Mouse (Mus musculus) G1E-ER4 (cell line): ENCODE measurements around the gene Mrpl49. TPM values are rescaled to one million over a fixed set of nuclear protein-coding genes. Genes with fewer than 3 reads are reported as not detected.

Source experiments
- GATA1 ChIP-seq: IDR thresholded peaks from one replicate; pipeline ENCODE4 v1.8.0; 2012; ENCODE audit warnings: low read length, inconsistent platforms
- polyA plus RNA-seq: library from polyadenylated mRNA; stranded (reverse); fragments of >175 nt; gene quantifications from 2 replicates; pipeline ENCODE4 v1.2.3, GENCODE M21; 2012

Mrpl49 gene
- polyA plus RNA-seq, 1 experiment = 52.6 TPM

DNA sequence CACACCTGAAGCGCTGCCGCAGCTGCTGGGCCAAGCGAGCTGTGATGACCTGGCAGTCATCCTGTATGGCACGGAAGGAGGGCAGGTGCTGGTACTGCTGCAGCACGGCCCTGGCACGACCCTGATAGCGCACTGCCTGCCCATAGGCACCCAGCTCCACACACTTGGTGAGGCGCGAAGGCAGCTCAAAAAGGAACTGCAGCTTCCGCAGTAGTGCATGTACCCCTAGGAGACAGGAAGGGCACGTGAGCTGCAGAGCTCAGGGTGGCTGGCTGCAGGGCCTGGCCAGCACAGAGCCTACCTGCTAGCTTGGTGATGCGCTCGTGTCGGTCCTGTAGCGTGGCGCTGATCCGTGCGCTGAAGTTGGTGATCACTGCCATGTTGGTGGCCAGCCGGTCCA, 13.7 kb upstream of the Mrpl49 start:
- TF ChIP-seq GATA1 = no peak

DNA sequence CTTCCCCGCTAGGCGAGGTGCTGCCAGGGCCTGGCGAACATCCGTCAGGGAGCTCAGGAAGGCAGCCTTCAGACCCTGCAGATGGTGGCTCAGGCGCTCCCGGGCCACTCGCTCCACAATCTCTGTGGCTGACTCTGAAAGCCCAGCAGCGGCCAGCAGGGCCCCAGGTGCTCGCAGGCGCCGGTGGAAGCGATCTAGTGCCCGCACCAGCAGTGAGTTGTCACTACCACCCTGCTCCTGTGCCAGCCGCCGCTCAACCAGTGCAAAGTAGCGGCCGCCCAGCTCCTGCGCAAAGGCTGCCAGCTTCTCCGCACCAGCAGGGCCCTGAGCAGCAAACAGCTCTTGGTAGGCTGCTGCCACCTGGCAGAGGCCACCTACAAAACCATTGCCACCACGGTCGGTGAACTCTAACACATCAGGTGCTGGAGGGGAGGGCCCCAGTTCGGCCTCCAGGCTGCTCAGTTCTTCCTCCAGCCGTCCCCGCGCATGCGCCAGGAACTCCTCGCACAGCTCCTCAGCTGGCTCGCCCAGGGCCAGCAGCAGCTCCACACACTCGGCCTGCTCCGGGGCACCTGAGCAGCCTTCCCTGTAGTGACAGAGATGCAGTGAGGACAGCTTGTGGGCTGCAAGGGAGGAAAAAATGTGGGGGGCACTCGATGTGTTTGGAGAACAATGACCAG, 13.1 kb upstream of the Mrpl49 start:
- TF ChIP-seq GATA1 = no peak

DNA sequence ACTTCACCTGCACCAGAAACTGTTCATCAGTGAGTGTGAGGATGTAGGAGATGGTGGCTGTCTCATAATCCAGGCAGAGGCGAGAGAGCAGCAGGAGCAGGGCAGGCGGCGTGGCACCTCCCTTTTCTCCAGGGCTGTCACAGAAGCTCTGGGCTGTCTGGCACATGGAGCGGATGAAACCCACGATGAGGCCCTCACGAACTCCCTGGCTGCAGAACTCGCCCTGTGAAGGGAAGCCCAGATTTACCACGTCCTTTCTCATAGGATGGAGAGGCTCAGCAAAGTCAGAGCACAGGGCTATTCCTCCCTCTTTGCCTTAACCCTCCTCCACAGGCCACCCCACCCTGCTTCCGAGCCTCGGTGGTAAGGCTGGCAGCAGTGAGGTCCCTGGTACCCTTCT, 12.3 kb upstream of the Mrpl49 start:
- TF ChIP-seq GATA1 = no peak

DNA sequence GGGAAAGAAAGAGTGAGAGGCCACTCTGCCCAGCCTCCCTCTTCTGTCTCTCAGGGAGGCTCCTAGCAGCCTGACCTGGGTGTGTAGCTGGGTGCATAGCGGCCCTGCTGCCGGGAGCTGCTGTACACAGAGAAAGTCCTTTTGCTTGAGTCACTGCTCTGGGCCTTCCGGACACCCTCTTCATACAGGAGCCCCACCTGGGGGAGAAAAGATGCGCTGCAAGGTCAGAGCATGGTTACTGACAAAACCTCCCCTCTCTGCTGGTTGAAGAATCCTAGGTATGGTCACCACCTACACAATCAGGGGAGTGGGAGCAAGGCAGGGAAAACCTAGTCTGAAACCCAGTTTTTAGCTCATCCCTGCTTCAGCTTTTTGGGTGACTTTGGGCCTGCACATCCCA, 11.4 kb upstream of the Mrpl49 start:
- TF ChIP-seq GATA1 = no peak

DNA sequence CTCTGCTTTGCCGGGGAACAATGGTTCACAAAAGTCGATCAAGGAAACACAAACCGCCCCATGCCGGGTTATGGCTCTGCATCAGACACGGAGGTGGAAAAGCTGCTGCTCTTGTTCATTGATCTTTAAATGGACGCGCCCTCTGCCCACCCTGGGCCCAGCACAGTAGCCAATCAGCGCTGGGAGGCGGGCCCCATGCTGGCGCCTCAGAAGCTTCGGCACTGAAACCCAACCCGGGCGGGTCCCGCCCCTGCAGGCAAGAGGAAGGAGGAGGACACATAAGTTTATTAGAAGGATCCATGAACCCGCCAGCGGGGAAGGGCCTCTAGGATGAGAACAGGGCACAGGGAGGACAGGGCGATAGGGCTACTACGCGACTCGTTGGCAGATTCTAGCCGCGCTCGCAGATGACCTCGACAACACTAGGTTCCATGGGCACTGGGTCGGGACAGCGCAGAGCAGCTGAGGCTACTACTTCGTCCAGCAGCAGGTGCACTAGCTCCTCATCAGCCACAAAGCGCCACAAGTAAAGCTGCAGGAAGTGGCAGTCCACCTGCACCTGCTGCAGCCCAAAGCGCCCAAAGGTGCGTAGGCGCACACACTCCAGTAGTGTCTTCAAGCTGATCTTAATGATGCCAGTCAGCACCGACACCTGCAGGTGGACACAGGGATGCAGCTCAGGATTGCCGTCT, 10.3 kb upstream of the Mrpl49 start, which contains the start of gene Tm7sf2:
Gene Tm7sf2 (minus strand): TSS at position 650 of the 692 bp plus-strand sequence.
- TF ChIP-seq GATA1 = no peak

DNA sequence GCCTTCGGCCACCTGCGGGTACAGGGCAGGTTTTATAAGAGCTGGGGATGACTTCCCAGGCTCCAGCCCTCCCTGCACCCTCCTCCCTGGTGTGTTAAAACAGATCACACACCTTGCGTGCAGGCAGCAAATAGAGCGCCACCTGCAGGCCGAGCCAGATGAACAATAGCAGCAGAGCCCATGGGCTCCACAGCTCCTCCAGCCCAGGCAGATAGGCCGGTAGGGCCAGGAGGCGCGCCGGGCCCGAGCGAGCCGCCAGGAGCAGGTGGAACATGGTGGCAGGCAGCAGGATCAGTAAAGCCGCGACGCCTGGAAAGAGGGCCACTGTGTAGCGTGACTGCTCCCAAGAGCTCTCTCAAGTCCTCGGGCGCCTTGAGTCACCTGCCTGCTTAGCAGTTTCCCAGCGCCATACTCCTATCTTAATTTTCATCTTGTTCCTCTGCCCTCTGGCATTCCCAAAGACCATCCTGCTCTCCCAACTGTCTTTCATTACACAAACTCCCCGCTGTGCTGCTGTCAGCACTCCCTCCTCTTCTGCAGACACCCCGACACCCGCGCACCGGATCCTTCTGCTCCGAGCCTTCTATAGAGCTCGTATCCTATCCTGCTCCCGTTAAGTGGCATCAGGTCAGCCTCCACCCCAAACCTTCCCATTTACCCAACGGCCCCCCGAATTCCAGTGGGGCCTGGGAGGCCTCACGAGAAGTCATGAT, 9.6 kb upstream of the Mrpl49 start:
- TF ChIP-seq GATA1 = no peak

DNA sequence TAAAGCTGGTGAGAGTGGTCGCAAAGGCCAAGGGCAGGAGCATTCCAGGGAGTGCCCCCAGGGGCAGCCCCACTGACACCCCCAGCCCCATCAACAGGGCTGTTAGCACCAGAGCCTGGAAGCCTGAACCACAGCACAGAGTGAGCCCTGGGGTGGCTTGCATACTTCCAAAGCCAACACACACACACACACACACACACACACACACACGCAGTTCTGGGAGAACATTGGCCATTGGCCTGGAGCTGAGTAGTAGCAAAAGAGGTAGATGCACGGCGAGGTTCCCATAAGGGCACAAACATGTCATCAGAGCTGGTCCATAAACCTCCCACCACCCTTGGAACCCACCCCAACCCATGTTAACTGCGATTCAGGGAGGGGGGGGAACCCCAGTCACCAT, 9.0 kb upstream of the Mrpl49 start:
- no peak for TF ChIP-seq GATA1

DNA sequence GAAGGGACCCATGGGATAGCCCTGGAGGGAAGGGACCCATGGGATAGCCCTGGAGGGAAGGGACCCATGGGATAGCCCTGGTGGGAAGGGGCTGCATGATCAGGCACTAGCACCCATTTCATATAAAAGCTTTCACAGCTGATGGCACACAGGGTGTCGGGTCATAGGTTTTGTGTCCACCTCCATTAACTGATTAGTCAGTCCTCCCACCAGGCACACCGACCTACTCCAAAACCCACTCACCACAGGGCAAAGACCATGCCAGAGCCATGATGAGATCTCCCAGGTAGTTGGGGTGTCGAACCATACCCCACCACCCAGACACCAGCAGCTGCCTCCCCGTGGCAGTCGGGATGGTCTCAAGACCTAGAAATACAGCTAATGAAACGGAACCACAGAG, 5.5 kb upstream of the Mrpl49 start:
- TF ChIP-seq GATA1 = no peak

DNA sequence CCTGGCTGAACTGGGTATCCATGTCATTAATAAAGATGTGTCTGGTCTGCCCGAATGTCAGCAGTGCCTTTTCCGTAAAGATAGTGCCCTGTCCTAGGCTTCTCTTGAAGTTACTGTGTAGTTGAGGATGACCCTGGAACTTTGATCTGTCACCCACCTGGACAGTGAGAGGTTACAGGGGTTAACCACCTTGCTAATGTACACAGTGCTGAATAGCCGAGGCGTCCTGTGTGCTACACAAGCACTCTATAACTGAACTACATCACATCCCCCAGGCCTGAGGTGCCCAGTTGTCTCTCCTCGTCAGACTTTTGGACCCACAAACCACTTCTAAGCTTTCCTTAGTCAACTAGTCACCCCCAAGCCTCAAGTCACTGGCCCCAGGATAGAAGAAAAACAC, 4.8 kb upstream of the Mrpl49 start:
- TF ChIP-seq GATA1 = no peak

DNA sequence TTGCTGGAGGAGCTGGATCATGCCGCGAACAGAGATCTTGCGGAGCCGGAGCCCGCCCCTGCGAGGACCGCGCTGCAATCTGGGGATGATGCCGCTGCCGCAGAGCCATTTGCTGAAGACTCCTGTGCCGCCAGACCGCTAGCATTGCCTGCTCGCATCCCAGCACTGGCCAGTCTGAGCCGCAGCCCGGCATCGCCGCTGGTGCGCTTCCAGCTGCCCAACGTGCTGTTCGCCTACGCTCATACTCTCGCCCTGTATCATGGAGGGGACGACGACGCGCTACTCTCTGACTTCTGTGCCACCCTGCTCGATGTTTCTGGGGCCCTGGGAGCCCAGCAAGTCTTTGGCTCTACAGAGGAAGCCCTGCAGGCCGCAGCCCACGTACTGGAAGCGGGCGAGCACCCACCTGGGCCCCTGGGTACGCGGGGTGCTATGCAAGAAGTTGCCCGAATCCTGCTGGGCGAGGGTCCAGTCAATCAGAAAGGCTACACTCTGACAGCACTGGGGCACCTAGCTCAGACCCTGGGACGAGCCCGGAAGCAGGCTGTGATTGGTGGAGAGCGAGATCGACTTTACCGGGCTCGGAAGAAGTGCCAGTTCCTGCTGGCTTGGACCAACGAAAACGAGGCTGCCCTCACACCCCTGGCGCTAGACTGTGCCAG, 4.2 kb upstream of the Mrpl49 start:
- no peak for TF ChIP-seq GATA1

DNA sequence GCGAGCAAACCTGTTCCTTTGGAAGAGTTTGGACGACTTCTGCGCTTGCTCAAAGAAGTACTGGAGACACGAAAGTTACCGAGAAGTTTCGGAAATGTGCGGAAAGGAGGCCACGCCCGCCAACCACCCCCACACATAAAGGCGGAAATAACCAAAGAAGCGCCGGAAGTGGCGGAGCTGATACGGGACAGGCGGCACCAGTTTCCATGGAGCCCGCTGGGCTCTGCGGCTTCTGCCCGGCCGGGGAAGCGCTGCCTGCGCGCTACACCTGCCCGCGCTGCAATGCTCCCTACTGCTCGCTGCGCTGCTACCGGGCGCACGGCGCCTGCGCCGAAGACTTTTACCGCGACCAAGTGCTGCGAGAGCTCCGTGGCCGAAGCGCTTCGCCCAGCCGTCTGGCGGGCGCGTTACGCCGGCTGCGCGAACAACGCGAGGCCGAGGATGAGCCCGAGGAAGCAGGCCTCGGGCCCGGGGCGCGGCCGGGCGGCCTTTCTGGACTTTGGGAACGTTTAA, 3.5 kb upstream of the Mrpl49 start, which contains the start of gene Znhit2:
Gene Znhit2 (plus strand): TSS at position 172 of the 513 bp plus-strand sequence.
- no peak for TF ChIP-seq GATA1

DNA sequence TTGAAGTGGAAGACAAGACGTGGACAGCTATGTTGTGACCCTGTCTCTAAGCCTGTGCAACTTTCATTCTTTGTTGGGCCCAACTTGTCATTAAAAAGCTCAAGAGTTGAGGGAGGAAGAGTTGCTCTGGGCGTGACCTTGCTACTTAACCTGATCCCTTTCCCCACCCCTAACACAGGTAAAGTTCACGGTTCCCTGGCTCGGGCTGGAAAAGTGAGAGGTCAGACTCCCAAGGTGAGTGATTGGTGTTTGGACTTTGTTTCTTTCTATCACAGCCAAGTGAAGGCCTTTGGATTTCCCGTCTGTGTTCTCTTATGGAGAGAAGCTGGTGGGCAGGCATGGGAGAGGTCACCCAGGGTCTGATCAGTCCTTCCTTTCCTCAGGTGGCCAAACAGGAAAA, 1.4 kb upstream of the Mrpl49 start:
- TF ChIP-seq GATA1 = no peak

DNA sequence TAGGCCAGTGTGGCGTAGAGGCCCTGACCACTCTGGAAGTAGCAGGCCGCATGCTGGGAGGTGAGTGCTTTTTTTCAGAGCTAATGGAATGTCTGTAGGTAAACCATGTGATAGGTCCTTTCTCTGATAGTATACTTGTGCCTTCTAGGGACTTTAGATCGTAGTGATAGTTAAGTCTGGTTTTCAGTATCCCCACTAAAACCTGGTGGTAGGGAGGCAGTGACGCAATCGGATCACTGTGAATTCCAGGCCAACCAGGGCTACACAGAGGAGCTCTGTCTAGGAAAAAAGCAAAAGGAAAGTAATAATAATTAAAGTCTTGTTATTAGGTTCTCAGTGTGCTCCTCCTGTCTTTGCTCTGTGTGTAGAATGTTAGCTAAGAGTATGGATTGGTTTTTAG, 928 bp upstream of the Mrpl49 start:
- no peak for TF ChIP-seq GATA1

DNA sequence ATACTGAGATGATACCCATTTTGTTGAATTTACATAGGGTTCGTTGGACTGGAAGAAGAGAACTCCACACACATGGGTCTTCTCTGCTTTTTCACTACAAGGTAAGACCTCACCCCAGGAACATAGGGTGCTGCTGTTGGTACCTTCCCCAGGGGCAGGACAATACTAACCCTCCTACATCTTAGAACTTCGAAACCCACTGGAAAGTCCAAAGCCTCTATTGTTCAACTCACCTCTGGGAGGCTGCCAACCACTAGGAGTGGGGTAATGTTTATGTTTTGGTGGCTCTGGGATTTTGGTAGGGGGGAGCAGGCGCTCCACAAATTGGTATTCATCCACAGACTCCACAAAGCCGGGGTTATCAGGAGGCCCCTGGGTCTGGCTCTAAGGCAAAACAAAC, 889 bp downstream of the Mrpl49 start:
- no peak for TF ChIP-seq GATA1

DNA sequence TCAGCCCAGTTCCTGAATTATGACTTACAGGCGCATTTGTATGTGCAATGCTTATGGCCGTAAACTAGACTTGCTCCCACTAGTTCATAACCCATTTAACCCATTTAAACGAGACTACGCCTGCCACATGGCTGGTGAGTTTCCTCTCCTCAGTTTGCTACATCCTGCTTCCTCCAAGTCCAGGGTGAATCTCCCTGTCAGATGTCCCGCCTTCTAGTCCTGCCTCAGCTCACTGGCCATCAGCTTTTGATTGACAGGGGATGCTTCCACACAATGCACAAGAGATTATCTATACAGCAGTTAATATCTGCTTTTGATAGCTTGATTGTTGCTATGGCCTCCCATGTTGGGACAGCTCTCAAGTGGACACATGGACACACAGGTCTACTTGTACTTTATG, 3.3 kb downstream of the Mrpl49 start:
- no peak for TF ChIP-seq GATA1

DNA sequence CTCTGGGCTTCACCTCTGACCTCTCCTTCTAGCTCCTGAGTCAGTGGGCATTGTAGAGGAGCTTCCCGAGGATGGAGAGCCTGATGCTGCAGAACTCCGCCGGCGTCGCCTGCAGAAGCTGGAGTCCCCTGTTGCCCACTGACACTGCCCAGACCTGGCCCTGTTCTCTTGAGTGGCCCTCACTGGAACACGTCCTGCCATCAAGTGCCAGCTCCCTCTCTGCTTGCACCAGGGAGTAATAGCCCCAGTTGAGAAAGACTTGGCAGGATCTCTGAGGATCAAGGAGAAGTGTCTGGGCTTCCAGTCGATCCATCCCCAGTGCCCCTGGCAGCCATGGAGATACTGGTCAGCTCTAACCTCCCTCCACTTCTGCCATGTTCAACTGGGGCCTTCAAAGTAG, 5.1 kb downstream of the Mrpl49 start:
- TF ChIP-seq GATA1 = no peak
